Mouse (Mus musculus) adrenal gland, adult 8-10 months (tissue): Measurements from ENCODE around the gene Casr. TPM values are rescaled to one million over a fixed set of nuclear protein-coding genes. Genes with fewer than 3 reads are reported as not detected.

ENCODE experiments used
- total RNA-seq, 4 experiments: library from RNA; stranded (reverse); gene quantifications; 2 replicates each; pipeline ENCODE4 v1.2.4; 2022

The Casr gene
- total RNA-seq, 4 experiments from 2014 or later = not detected

Other genes starting within 250 kb of the Casr start
- not detected for gene BC117090, start 227.8 kb downstream of the Casr start, total RNA-seq
- not detected for gene BC100530, start 194.4 kb downstream of the Casr start, total RNA-seq
- gene Stfa2, start 153.7 kb downstream of the Casr start, total RNA-seq = not detected
- not detected for gene Stfa3, start 106.7 kb downstream of the Casr start, total RNA-seq
- 1 to 10 TPM; 1.3 to 3.3 (median 2.3) TPM for gene Cd86, start 103.9 kb upstream of the Casr start, total RNA-seq
- gene Ildr1, start 131.8 kb upstream of the Casr start, total RNA-seq = not detected
- 1 to 10 TPM; 1.2 to 9.3 (median 4.1) TPM for gene Slc15a2, start 222.8 kb upstream of the Casr start, total RNA-seq